Mouse (Mus musculus) hindbrain, embryonic 15.5 days (tissue): Measurements from ENCODE around the gene Erap1. TPM values are rescaled to one million over a fixed set of nuclear protein-coding genes. Genes with fewer than 3 reads are reported as not detected.
"Not testable (repeated sequence)": the region's sequence is repeated elsewhere in the genome, so short reads cannot be mapped to it uniquely, and the experiment has no call there.

Experiments
- ATAC-seq: fragments of 200-750 bp; cut with Nextera tagmentation; 2 replicates; pipeline ENCODE4 v1.8.0; 2017; ENCODE audit warnings: low read depth, moderate number of reproducible peaks, moderate TSS enrichment; ENCODE audit not compliant: low FRiP score
- H3K27ac ChIP-seq: fragments of 300-500 bp; sonication (generic); replicated peaks from 2 replicates; pipeline ENCODE4 v1.5.1; 2015; ENCODE audit warnings: mild to moderate bottlenecking, inconsistent platforms
- H3K27me3 ChIP-seq: fragments of 300-500 bp; sonication (generic); 2 replicates; pipeline ENCODE4 v1.6.1; 2015; ENCODE audit warnings: control low read depth, inconsistent platforms
- H3K36me3 ChIP-seq: fragments of 300-500 bp; sonication (generic); 2 replicates; pipeline ENCODE4 v1.6.1; 2015; ENCODE audit warnings: control low read depth, inconsistent platforms
- H3K4me1 ChIP-seq: fragments of 300-500 bp; sonication (generic); replicated peaks from 2 replicates; pipeline ENCODE4 v1.6.1; 2015; ENCODE audit warnings: control low read depth, inconsistent platforms
- H3K4me2 ChIP-seq: fragments of 300-500 bp; sonication (generic); 2 replicates; pipeline ENCODE4 v1.6.1; 2015; ENCODE audit warnings: moderate library complexity, mild to moderate bottlenecking, inconsistent platforms
- H3K4me3 ChIP-seq: fragments of 300-500 bp; sonication (generic); 2 replicates; pipeline ENCODE4 v1.5.1; 2015; ENCODE audit warnings: mild to moderate bottlenecking, inconsistent platforms
- H3K9ac ChIP-seq: fragments of 300-500 bp; sonication (generic); 2 replicates; pipeline ENCODE4 v1.6.1; 2015; ENCODE audit warnings: inconsistent platforms
- H3K9me3 ChIP-seq: fragments of 300-500 bp; sonication (generic); 2 replicates; pipeline ENCODE4 v1.6.1; 2016; ENCODE audit warnings: control low read depth, inconsistent platforms
- WGBS: fragments of 180-500 bp; shearing (Covaris S2); methylation state at CpG from one replicate; pipeline ENCODE4 v1.1.7; 2015; 5-methylcytosine and 5-hydroxymethylcytosine counted together
- polyA plus RNA-seq: library from polyadenylated mRNA; unstranded; fragments of >200 nt; fragmentation: Nextera tagmentation; extraction: Ambion mirVana; gene quantifications from 2 replicates; pipeline ENCODE4 v1.2.1, GENCODE M21; 2015

Gene Erap1
- 4.1 and 6.2 TPM in 2 replicates for polyA plus RNA-seq

DNA sequence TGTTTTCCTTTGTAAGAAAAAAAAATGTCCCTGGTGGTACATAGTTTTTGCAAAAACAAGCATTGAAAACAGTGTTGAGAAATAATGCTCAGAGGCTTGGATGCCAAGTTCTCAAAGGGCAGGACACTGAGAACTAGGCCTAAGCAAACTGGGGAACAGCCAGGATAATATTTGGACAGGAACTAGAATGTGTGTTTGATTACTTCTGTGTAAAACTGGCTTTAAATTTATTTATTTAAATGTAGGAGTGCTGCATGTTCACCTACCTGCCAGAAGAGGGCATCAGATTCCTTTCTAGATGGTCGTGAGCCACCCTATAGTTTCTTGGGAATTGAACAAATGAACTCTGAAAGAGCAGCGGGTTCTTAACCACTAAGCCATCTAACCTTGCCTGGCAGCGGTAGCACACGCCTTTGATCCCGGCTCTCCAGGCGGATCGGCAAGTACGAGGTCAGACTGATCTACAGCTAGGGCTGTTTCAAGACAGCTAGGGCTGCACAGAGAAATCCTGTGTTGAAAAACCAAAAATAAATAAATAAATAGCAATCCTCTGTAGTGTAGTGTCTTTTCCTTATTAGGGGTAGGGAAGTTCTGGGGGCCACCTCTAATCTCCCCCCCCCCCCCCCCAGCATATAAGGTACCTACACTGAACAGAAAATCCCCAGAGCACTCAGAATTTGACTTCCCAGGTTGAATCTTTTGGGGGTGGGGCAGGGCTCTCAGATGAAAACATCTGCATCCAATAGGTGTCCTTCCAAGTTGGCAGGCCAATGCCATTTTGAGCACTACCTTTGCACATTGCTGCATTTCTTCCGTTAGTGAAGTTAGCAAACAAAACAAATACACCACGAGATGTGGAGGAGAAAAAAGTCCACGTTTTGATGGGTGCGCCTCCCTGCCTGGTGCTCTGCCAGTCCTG is at the start of gene Erap1:
TSS of gene Erap1 (plus strand) at position 776 of the 919 bp plus-strand sequence.
- Histone ChIP-seq H3K4me2 (peak within 1 kb of the TSS; percentile 94), H3K27me3 (no peaks in the 10 kb centered on the region), H3K36me3 (no peaks in the 10 kb centered on the region), H3K4me3 (peak within 1 kb of the TSS; percentile 81), H3K27ac (peak within 1 kb of the TSS; percentile 83), H3K4me1 (peaks cover 6% of the 10 kb centered on the region; the same call in 1 of the 2 replicates), H3K9ac (peak within 1 kb of the TSS; percentile 87), H3K9me3 (no peaks in the 10 kb centered on the region)
- peak; percentile 77 for ATAC-seq
- 1% methylated on average over 12 of the region's 12 CpGs for WGBS

DNA sequence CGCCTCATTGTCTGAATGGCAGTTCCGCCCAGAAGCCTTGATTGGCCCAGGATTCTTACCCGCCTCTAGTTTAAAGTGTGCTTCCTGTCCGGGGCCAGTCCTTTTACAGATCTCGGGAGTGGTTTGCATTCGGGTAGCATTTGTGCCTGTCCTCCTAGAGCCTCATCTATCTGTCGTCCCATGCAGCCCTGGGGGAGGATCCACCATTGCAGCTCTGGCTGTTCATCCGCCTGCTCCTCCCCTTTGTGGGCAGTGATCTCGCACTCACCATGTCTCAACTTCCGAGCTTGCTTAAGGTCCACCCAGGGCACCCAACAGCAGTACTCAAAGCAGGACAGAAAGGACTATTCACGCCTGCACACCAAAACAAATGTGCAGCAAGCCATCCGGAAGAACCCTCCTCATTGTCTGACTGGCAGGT is 48.0 kb upstream of the Erap1 start:
- not testable (repeated sequence) for H3K4me3 ChIP-seq, H3K36me3 ChIP-seq, H3K9ac ChIP-seq, H3K9me3 ChIP-seq, H3K4me1 ChIP-seq, H3K27me3 ChIP-seq, H3K27ac ChIP-seq, ATAC-seq
- 0 out of 2 replicates have a peak overlapping the region, but pooled peaks have one; percentile 6 for H3K4me2 ChIP-seq
- 59% methylated on average over 12 of the region's 12 CpGs for WGBS

GRCm38 (mm10) chr13:74591828-74592227 is 47.5 kb upstream of the Erap1 start:
- ATAC-seq, H3K36me3 ChIP-seq, H3K4me3 ChIP-seq, H3K9ac ChIP-seq, H3K27me3 ChIP-seq, H3K9me3 ChIP-seq, H3K4me1 ChIP-seq, H3K27ac ChIP-seq: not testable (repeated sequence)
- 0 out of 2 replicates have a peak overlapping the region, but pooled peaks have one; percentile 6 for H3K4me2 ChIP-seq
- WGBS: 83% methylated on average over 2 of the region's 2 CpGs

DNA sequence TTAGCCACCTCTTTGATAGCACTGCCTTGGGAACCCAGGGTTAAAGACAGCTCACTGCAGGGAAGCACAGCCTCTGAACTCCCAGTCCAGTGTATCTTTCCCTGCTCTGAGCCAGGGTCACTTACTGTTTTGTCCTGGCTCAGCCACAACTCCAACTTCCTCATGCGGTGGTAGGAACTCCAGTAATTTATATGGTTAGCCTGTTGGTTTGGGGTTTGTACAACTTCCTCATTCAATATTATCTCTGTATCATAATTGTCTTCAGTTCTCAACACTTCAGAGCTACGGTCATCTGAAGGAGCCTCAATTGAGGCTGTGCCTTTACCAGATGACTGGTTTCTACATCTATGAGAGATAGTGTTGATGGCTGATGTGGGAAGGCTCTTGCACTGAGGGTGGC is 42.3 kb upstream of the Erap1 start:
- 90% methylated on average over 2 of the region's 2 CpGs for WGBS
- H3K4me3 ChIP-seq, H3K27me3 ChIP-seq, H3K27ac ChIP-seq, H3K4me1 ChIP-seq, H3K9ac ChIP-seq, H3K9me3 ChIP-seq, H3K36me3 ChIP-seq, H3K4me2 ChIP-seq, ATAC-seq: not testable (repeated sequence)

GRCm38 (mm10) chr13:74601776-74602175 is 37.6 kb upstream of the Erap1 start:
- peaks cover 22% of the 10 kb centered on the region for H3K36me3 ChIP-seq
- H3K4me3 ChIP-seq, ATAC-seq, H3K9me3 ChIP-seq, H3K27me3 ChIP-seq, H3K4me1 ChIP-seq, H3K4me2 ChIP-seq, H3K9ac ChIP-seq, H3K27ac ChIP-seq: not testable (repeated sequence)
- WGBS: 100% methylated on average over 1 of the region's 1 CpGs

DNA sequence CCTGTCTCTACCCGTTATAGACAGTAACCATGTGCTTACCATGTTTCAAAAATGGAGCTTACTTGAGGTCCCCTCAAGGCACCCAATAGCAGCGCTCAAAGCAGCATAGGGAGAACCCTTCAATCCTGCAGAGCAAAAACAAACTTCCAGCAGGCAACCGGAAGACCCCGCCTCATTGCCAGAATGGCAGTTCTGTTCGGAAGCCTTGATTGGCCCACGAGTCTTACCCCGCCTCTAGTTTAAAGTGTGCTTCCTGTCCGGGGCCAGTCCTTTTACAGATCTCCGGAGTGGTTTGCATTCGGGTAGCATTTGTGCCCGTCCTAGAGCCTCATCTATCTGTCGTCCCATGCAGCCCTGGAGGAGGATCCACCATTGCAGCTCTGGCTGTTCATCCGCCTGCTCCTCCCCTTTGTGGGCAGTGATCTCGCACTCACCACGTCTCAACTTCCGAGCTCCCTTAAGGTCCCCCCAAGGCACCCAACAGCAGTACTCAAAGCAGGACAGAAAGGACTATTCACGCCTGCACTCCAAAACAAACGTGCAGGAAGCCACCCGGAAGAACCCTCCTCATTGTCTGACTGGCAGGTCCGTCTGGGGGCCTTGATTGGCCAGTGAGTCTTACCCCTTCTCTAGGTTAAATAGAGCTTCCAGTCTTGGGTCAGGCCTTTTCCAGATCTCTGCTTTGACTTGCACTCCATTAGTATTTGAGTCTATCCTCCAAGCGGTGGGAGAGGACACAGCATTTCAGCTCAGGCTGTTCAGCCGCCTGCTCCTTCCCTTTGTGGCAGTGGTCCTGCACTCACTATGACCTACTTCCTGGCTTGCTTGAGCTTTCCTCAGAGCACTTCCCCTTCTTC is 22.0 kb upstream of the Erap1 start:
- WGBS: 7% methylated on average over 22 of the region's 22 CpGs
- H3K4me1 ChIP-seq, H3K9me3 ChIP-seq, H3K36me3 ChIP-seq, H3K27me3 ChIP-seq: not testable (repeated sequence)
- Histone ChIP-seq H3K9ac (peak overlapping the region; percentile 56), H3K27ac (peak overlapping the region; percentile 90), H3K4me2 (peak overlapping the region; percentile 66), H3K4me3 (peak overlapping the region; percentile 69)
- peak; percentile 100 for ATAC-seq

DNA sequence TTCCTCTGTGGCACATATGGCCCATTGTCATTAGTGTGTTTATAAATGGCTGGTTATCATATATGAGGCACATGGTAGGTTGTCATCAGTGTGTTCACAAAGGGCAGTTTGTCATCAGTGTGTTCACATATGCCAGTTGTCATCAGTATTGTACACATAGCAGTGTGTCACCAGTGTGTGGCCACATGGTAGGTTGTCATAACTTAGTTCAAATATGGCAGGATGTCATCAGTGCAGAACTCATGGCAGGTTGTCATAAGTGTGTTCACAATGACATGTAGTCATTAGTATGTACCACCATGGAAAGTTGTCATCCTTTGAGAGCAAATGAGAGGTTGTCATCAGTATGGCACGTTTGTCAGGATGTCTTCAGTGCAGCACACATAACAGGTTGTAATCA is 7.0 kb upstream of the Erap1 start:
- no peak overlapping the region for H3K9ac ChIP-seq
- no peak for ATAC-seq

GRCm38 (mm10) chr13:74632857-74633256 is 6.5 kb upstream of the Erap1 start:
- ATAC-seq: no peak
- H3K4me1 ChIP-seq: no peaks in the 10 kb centered on the region
- 85% methylated on average over 3 of the region's 3 CpGs for WGBS

More for the DNA sequence above, 7.0 kb upstream of the Erap1 start:
- H3K4me1 ChIP-seq: no peaks in the 10 kb centered on the region
- no peaks in the 10 kb centered on the region for H3K36me3 ChIP-seq
- 69% methylated on average over 1 of the region's 1 CpGs for WGBS
- no peaks in the 10 kb centered on the region for H3K9me3 ChIP-seq
- no peaks in the 10 kb centered on the region for H3K27me3 ChIP-seq
- no peak overlapping the region for H3K4me3 ChIP-seq
- H3K27ac ChIP-seq: no peak overlapping the region
- H3K4me2 ChIP-seq: no peak overlapping the region

DNA sequence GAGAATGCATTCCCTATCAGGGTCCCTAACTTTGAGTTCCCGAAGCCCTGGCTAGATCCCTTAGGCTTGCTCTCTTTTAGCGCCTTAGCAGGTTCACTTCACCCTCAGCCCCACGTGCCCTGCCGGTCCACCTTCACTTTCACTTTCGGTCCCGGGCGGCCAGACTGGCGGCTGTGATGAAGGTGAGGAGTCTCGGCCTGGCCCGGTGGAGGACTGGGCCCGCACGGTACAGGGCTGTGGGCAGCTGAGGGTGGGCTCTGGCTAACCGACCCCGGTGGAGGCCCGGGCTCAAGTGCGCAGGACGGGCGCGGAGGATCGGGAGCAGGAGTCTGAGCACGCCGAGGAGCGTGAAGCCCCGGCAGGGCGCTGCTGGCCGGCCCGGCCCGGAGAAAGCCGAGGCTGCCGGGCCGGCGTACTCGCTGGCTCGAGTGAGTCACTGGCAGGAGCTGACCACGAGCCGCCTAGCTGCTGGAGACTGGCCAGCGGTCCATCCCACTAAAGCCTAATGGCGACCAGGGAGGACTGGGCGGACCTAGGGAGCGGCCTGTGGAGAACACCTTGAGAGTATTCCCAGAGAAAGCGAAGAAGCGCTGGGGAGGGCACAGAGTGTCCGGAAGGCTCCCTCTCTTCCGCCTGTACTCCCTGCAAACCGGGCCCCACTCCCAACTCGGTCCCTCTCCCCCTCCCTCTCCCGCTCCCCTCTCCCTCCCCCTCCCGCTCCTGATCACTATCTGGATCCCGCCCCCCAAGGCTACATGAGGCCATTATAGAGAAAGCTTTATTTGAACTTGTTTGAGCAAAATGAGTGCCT is 549 bp downstream of the Erap1 start:
- no peaks in the 10 kb centered on the region for H3K36me3 ChIP-seq
- H3K4me3 ChIP-seq: peak overlapping the region; percentile 81
- peak overlapping the region; percentile 83 for H3K27ac ChIP-seq
- H3K4me2 ChIP-seq: peak overlapping the region; percentile 94
- peak; percentile 92 for ATAC-seq
- WGBS: under 1% methylated on average over 44 of the region's 49 CpGs
- H3K27me3 ChIP-seq: no peaks in the 10 kb centered on the region
- H3K4me1 ChIP-seq: peaks cover 6% of the 10 kb centered on the region; the same call in 1 of the 2 replicates
- H3K9ac ChIP-seq: peak overlapping the region; percentile 87
- no peaks in the 10 kb centered on the region for H3K9me3 ChIP-seq

More at GRCm38 (mm10) chr13:74632857-74633256, 6.5 kb upstream of the Erap1 start:
- no peak overlapping the region for H3K4me3 ChIP-seq
- H3K9me3 ChIP-seq: no peaks in the 10 kb centered on the region
- H3K27me3 ChIP-seq: no peaks in the 10 kb centered on the region
- H3K36me3 ChIP-seq: no peaks in the 10 kb centered on the region
- no peak overlapping the region for H3K9ac ChIP-seq
- no peak overlapping the region for H3K27ac ChIP-seq
- H3K4me2 ChIP-seq: no peak overlapping the region

- H3K27ac ChIP-seq, H3K9ac ChIP-seq, H3K9me3 ChIP-seq, H3K4me1 ChIP-seq, H3K36me3 ChIP-seq, H3K27me3 ChIP-seq, ATAC-seq: not testable (repeated sequence)
- WGBS: 60% methylated on average over 3 of the region's 3 CpGs
- Histone ChIP-seq H3K4me3 (peak overlapping the region; percentile 81), H3K4me2 (peak overlapping the region; percentile 94)
Observed at GRCm38 (mm10) chr13:74640523-74640920, 1.2 kb downstream of the Erap1 start.

DNA sequence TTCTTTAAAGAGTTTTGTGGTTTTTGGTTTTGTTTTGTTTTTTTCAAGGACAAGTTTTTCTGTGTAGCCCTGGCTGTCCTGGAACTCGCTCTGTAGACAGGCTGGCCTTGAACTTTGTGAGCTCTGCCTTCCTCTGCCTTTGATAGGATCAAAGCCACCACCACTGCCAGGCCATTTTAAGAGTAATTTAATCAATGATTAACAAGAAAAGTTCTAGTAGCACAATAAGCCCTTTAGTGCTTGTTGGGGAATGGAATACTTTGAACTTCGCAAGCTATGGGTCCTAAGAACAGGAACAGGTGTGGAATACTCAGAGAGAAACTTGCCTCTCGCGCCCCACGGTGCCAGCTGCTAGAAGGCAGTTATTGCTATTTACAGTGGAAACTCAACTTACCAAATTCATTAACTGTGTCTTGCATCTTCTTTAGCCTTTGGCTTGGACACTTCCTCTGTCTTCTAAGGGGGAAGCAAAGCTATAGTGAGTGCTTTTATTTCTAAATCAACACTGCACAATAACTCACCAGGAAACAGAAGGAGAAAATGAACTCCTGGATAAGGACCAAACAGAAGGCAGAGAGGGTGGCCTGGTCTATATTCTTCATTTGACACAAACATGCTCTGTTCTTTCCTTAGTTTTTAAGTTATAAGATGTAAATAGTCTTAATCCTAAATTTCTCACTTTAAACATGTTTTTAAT is 56.3 kb downstream of the Erap1 start:
- Histone ChIP-seq H3K36me3 (no peaks in the 10 kb centered on the region), H3K9me3 (no peaks in the 10 kb centered on the region), H3K27ac (no peak overlapping the region), H3K27me3 (no peaks in the 10 kb centered on the region), H3K9ac (no peak overlapping the region), H3K4me2 (no peak overlapping the region), H3K4me3 (no peak overlapping the region), H3K4me1 (no peaks in the 10 kb centered on the region)
- no peak for ATAC-seq
- WGBS: 90% methylated on average over 5 of the region's 5 CpGs
